Mouse (Mus musculus) heart, embryonic 11.5 days (tissue): ENCODE measurements around the gene Islr2. TPM values are rescaled to one million over a fixed set of nuclear protein-coding genes. Genes with fewer than 3 reads are reported as not detected.

Source experiments
- ATAC-seq: fragments of 200-750 bp; cut with Nextera tagmentation; replicated peaks from 2 replicates; pipeline ENCODE4 v1.8.0; 2017; ENCODE audit warnings: moderate library complexity; ENCODE audit not compliant: insufficient number of reproducible peaks, low FRiP score, low TSS enrichment
- H3K27ac ChIP-seq: fragments of 300-500 bp; sonication (generic); 2 replicates; pipeline ENCODE4 v1.5.1; 2014; ENCODE audit warnings: mild to moderate bottlenecking, low read depth, low read length
- H3K27me3 ChIP-seq: fragments of 300-500 bp; sonication (generic); 2 replicates; pipeline ENCODE4 v1.6.1; 2014; ENCODE audit warnings: mild to moderate bottlenecking, low read length, mixed read lengths; ENCODE audit not compliant: control insufficient read depth, insufficient read depth
- H3K36me3 ChIP-seq: fragments of 300-500 bp; sonication (generic); 2 replicates; pipeline ENCODE4 v1.6.1; 2014; ENCODE audit warnings: mild to moderate bottlenecking, low read length, moderate library complexity, mixed read lengths; ENCODE audit not compliant: control insufficient read depth, insufficient read depth
- H3K4me1 ChIP-seq: fragments of 300-500 bp; sonication (generic); 2 replicates; pipeline ENCODE4 v1.6.1; 2014; ENCODE audit warnings: low read length; ENCODE audit not compliant: control insufficient read depth, insufficient read depth
- H3K4me2 ChIP-seq: fragments of 300-500 bp; sonication (generic); 2 replicates; pipeline ENCODE4 v1.6.1; 2014; ENCODE audit warnings: mild to moderate bottlenecking, moderate library complexity
- H3K4me3 ChIP-seq: fragments of 300-500 bp; sonication (generic); 2 replicates; pipeline ENCODE4 v1.5.1; 2014; ENCODE audit warnings: low read depth, low read length
- H3K9ac ChIP-seq: fragments of 300-500 bp; sonication (generic); 2 replicates; pipeline ENCODE4 v1.6.1; 2014; ENCODE audit warnings: mild to moderate bottlenecking, low read depth, low read length, moderate library complexity
- H3K9me3 ChIP-seq: fragments of 300-500 bp; sonication (generic); replicated peaks from 2 replicates; pipeline ENCODE4 v1.6.1; 2016; ENCODE audit warnings: low read length; ENCODE audit not compliant: control insufficient read depth
- WGBS: fragments of 180-500 bp; shearing (Covaris S2); extraction: QIAGEN DNeasy Blood & Tissue Kit; methylation state at CpG from one replicate; pipeline ENCODE4 v1.1.7; 2014; ENCODE audit not compliant: insufficient replicate concordance; 5-methylcytosine and 5-hydroxymethylcytosine counted together
- polyA plus RNA-seq: library from polyadenylated mRNA; unstranded; fragments of >200 nt; fragmentation: Nextera tagmentation; extraction: Ambion mirVana; gene quantifications from 2 replicates; pipeline ENCODE4 v1.2.1, GENCODE M21; 2014

Gene Islr2
- polyA plus RNA-seq, 1 experiment from 2014 or later = 0.19 TPM

- H3K4me3 ChIP-seq = peak overlapping the region; percentile 20; the same call in 1 of the 2 replicates
- peaks cover 81% of the 10 kb centered on the region for H3K27me3 ChIP-seq
- H3K4me1 ChIP-seq = peaks cover 31% of the 10 kb centered on the region
- H3K27ac ChIP-seq = no peak overlapping the region
- no peak overlapping the region for H3K4me2 ChIP-seq
- H3K9me3 ChIP-seq = no peaks in the 10 kb centered on the region
- H3K9ac ChIP-seq = no peak overlapping the region
- WGBS = under 1% methylated on average over 24 of the region's 24 CpGs
- no peaks in the 10 kb centered on the region for H3K36me3 ChIP-seq
- no peak for ATAC-seq
Measured at GRCm38 (mm10) chr9:58201091-58201842, 2.9 kb downstream of the Islr2 start.

- Histone ChIP-seq H3K4me2 (no peak overlapping the region), H3K4me1 (peaks cover 33% of the 10 kb centered on the region), H3K36me3 (no peaks in the 10 kb centered on the region), H3K27me3 (peaks cover 86% of the 10 kb centered on the region), H3K27ac (no peak overlapping the region), H3K9ac (no peak overlapping the region), H3K4me3 (no peak overlapping the region), H3K9me3 (no peaks in the 10 kb centered on the region)
- WGBS = 8% methylated on average over 11 of the region's 11 CpGs
- ATAC-seq = no peak
Measured at GRCm38 (mm10) chr9:58200270-58201090, 3.6 kb downstream of the Islr2 start.

- no peak for ATAC-seq
- WGBS = 1% methylated on average over 41 of the region's 41 CpGs
- peak overlapping the region; percentile 42 for H3K4me2 ChIP-seq
- H3K4me3 ChIP-seq = peak overlapping the region; percentile 18
- H3K9ac ChIP-seq = no peak overlapping the region
- no peaks in the 10 kb centered on the region for H3K36me3 ChIP-seq
- no peak overlapping the region for H3K27ac ChIP-seq
- H3K9me3 ChIP-seq = no peaks in the 10 kb centered on the region
- H3K27me3 ChIP-seq = peaks cover 94% of the 10 kb centered on the region
- peaks cover 33% of the 10 kb centered on the region for H3K4me1 ChIP-seq
Measured at GRCm38 (mm10) chr9:58199381-58200269, 4.5 kb downstream of the Islr2 start.

- WGBS = 1% methylated on average over 38 of the region's 38 CpGs
- H3K4me2 ChIP-seq = peak overlapping the region; percentile 66
- peaks cover 100% of the 10 kb centered on the region for H3K27me3 ChIP-seq
- peak overlapping the region; percentile 39 for H3K4me3 ChIP-seq
- no peak overlapping the region for H3K27ac ChIP-seq
- H3K9ac ChIP-seq = no peak overlapping the region
- H3K4me1 ChIP-seq = peaks cover 31% of the 10 kb centered on the region
- no peak for ATAC-seq
- H3K36me3 ChIP-seq = no peaks in the 10 kb centered on the region
- H3K9me3 ChIP-seq = no peaks in the 10 kb centered on the region
Measured at GRCm38 (mm10) chr9:58198801-58199371, 5.2 kb downstream of the Islr2 start.

- WGBS = under 1% methylated on average over 58 of the region's 58 CpGs
- H3K4me3 ChIP-seq = peak overlapping the region; percentile 39
- H3K36me3 ChIP-seq = no peaks in the 10 kb centered on the region
- no peak overlapping the region for H3K9ac ChIP-seq
- peak overlapping the region; percentile 66 for H3K4me2 ChIP-seq
- H3K9me3 ChIP-seq = no peaks in the 10 kb centered on the region
- H3K4me1 ChIP-seq = peaks cover 28% of the 10 kb centered on the region
- no peak for ATAC-seq
- peaks cover 97% of the 10 kb centered on the region for H3K27me3 ChIP-seq
- no peak overlapping the region for H3K27ac ChIP-seq
Measured at GRCm38 (mm10) chr9:58197781-58198701, 6.1 kb downstream of the Islr2 start.

- Histone ChIP-seq H3K36me3 (no peaks in the 10 kb centered on the region), H3K27me3 (peaks cover 86% of the 10 kb centered on the region), H3K4me2 (peak overlapping the region; percentile 66), H3K4me1 (peaks cover 28% of the 10 kb centered on the region), H3K9ac (0 out of 2 replicates have a peak overlapping the region, but pooled peaks have one; percentile 22), H3K4me3 (peak overlapping the region; percentile 39), H3K27ac (no peak overlapping the region), H3K9me3 (no peaks in the 10 kb centered on the region)
- ATAC-seq = no peak
- 2% methylated on average over 46 of the region's 46 CpGs for WGBS
Measured at GRCm38 (mm10) chr9:58196610-58197567, 7.2 kb downstream of the Islr2 start.

GRCm38 (mm10) chr9:58196141-58196540, 8.0 kb downstream of the Islr2 start:
- H3K4me3 ChIP-seq = peak overlapping the region; percentile 35
- H3K36me3 ChIP-seq = no peaks in the 10 kb centered on the region
- peaks cover 28% of the 10 kb centered on the region for H3K4me1 ChIP-seq
- no peaks in the 10 kb centered on the region for H3K9me3 ChIP-seq
- 3% methylated on average over 14 of the region's 14 CpGs for WGBS
- no peak overlapping the region for H3K9ac ChIP-seq
- peak overlapping the region; percentile 57 for H3K4me2 ChIP-seq
- no peak overlapping the region for H3K27ac ChIP-seq
- ATAC-seq = no peak
- peaks cover 78% of the 10 kb centered on the region for H3K27me3 ChIP-seq
